Mouse (Mus musculus): ENCODE results near the gene Ppm1m. TPM values are rescaled to one million over a fixed set of nuclear protein-coding genes. Genes with fewer than 3 reads are reported as not detected.
A peak's percentile ranks its signal among the peaks of the same experiment; 100 is the strongest.

Gene Ppm1m
- total and polyA plus RNA-seq, 2 experiments from 2014 or later, result 16.2 to 18.5 TPM

GRCm38 (mm10) chr9:106215341-106216125 lies 16.0 kb upstream of the Ppm1m start:
- no peak overlapping the region for H3K4me2 ChIP-seq (ENCODE audit: low read depth, low read length, poor library complexity, severe bottlenecking)
- no peak overlapping the region for H3K9ac ChIP-seq (replicated peaks; ENCODE audit: low read length, poor library complexity, severe bottlenecking)
- no peak overlapping the region for H3K27ac ChIP-seq (ENCODE audit: low read depth, low read length)
- H3K4me1 ChIP-seq (ENCODE audit: insufficient read depth, low read length), result no peaks in the 10 kb centered on the region
- ATAC-seq (ENCODE audit: low FRiP score) (no peak), DNase-seq (ENCODE audit: low spot score) (no peak)
- peak; percentile 58 for TF ChIP-seq CTCF (IDR thresholded peaks at IDR 0.05)
- H3K27me3 ChIP-seq (ENCODE audit: insufficient read depth, low read length), result no peaks in the 10 kb centered on the region
- H3K4me3 ChIP-seq (ENCODE audit: low read depth, low read length), result no peak overlapping the region
- H3K36me3 ChIP-seq (ENCODE audit: insufficient read depth, low read length), result peaks cover 26% of the 10 kb centered on the region
- WGBS, result 89% methylated on average over 6 of the region's 6 CpGs
- no peaks in the 10 kb centered on the region for H3K9me3 ChIP-seq (ENCODE audit: low read length)

- peaks cover 31% of the 10 kb centered on the region for H3K36me3 ChIP-seq (ENCODE audit: insufficient read depth, low read length)
- H3K4me1 ChIP-seq (ENCODE audit: insufficient read depth, low read length), result no peaks in the 10 kb centered on the region
- 90% methylated on average over 12 of the region's 12 CpGs for WGBS
- H3K4me2 ChIP-seq (ENCODE audit: low read depth, low read length, poor library complexity, severe bottlenecking), result no peak overlapping the region
- H3K4me3 ChIP-seq (ENCODE audit: low read depth, low read length), result no peak overlapping the region
- ATAC-seq (ENCODE audit: low FRiP score) (no peak), DNase-seq (ENCODE audit: low spot score) (no peak)
- no peaks in the 10 kb centered on the region for H3K27me3 ChIP-seq (ENCODE audit: insufficient read depth, low read length)
- no peak overlapping the region for H3K9ac ChIP-seq (replicated peaks; ENCODE audit: low read length, poor library complexity, severe bottlenecking)
- no peaks in the 10 kb centered on the region for H3K9me3 ChIP-seq (ENCODE audit: low read length)
- no peak overlapping the region for H3K27ac ChIP-seq (ENCODE audit: low read depth, low read length)
- no peak for TF ChIP-seq CTCF (IDR thresholded peaks at IDR 0.05)
These were observed 13.0 kb upstream of the Ppm1m start for GRCm38 (mm10) chr9:106212594-106212981.

GRCm38 (mm10) chr9:106211680-106212593 lies 12.4 kb upstream of the Ppm1m start:
- Histone ChIP-seq H3K27ac (ENCODE audit: low read depth, low read length) (peak overlapping the region; percentile 65), H3K4me1 (ENCODE audit: insufficient read depth, low read length) (no peaks in the 10 kb centered on the region), H3K9ac (replicated peaks; ENCODE audit: low read length, poor library complexity, severe bottlenecking) (0 out of 2 replicates have a peak overlapping the region, but pooled peaks have one; percentile 3), H3K4me3 (ENCODE audit: low read depth, low read length) (peak overlapping the region; percentile 13; the same call in 1 of the 2 replicates), H3K9me3 (ENCODE audit: low read length) (no peaks in the 10 kb centered on the region), H3K4me2 (ENCODE audit: low read depth, low read length, poor library complexity, severe bottlenecking) (peak overlapping the region; percentile 48), H3K36me3 (ENCODE audit: insufficient read depth, low read length) (peaks cover 31% of the 10 kb centered on the region), H3K27me3 (ENCODE audit: insufficient read depth, low read length) (no peaks in the 10 kb centered on the region)
- 18% methylated on average over 37 of the region's 37 CpGs for WGBS
- peak; percentile 81 for ATAC-seq (ENCODE audit: low FRiP score)
- peak; percentile 100 for TF ChIP-seq CTCF (IDR thresholded peaks at IDR 0.05)
- DNase-seq (ENCODE audit: low spot score), result peak; percentile 95

GRCm38 (mm10) chr9:106210853-106211609 lies 11.5 kb upstream of the Ppm1m start:
- H3K4me1 ChIP-seq (ENCODE audit: insufficient read depth, low read length), result no peaks in the 10 kb centered on the region
- H3K36me3 ChIP-seq (ENCODE audit: insufficient read depth, low read length), result peaks cover 31% of the 10 kb centered on the region
- DNase-seq (ENCODE audit: low spot score) (no peak), ATAC-seq (ENCODE audit: low FRiP score) (no peak)
- H3K27ac ChIP-seq (ENCODE audit: low read depth, low read length), result peak overlapping the region; percentile 65; the same call in 1 of the 2 replicates
- 0 out of 2 replicates have a peak overlapping the region, but pooled peaks have one; percentile 3 for H3K9ac ChIP-seq (replicated peaks; ENCODE audit: low read length, poor library complexity, severe bottlenecking)
- H3K9me3 ChIP-seq (ENCODE audit: low read length), result no peaks in the 10 kb centered on the region
- 30% methylated on average over 9 of the region's 9 CpGs for WGBS
- no peaks in the 10 kb centered on the region for H3K27me3 ChIP-seq (ENCODE audit: insufficient read depth, low read length)
- TF ChIP-seq CTCF (IDR thresholded peaks at IDR 0.05), result no peak
- H3K4me3 ChIP-seq (ENCODE audit: low read depth, low read length), result no peak overlapping the region
- peak overlapping the region; percentile 48; the same call in 1 of the 2 replicates for H3K4me2 ChIP-seq (ENCODE audit: low read depth, low read length, poor library complexity, severe bottlenecking)

GRCm38 (mm10) chr9:106209954-106210353 lies 10.4 kb upstream of the Ppm1m start:
- ATAC-seq (ENCODE audit: low FRiP score), result no peak
- WGBS, result 88% methylated on average over 4 of the region's 4 CpGs
- Histone ChIP-seq H3K4me1 (ENCODE audit: insufficient read depth, low read length) (peaks cover 1% of the 10 kb centered on the region; the same call in 1 of the 2 replicates), H3K27me3 (ENCODE audit: insufficient read depth, low read length) (no peaks in the 10 kb centered on the region), H3K36me3 (ENCODE audit: insufficient read depth, low read length) (peaks cover 29% of the 10 kb centered on the region), H3K27ac (ENCODE audit: low read depth, low read length) (no peak overlapping the region), H3K9ac (replicated peaks; ENCODE audit: low read length, poor library complexity, severe bottlenecking) (no peak overlapping the region), H3K4me2 (ENCODE audit: low read depth, low read length, poor library complexity, severe bottlenecking) (no peak overlapping the region), H3K9me3 (ENCODE audit: low read length) (no peaks in the 10 kb centered on the region), H3K4me3 (ENCODE audit: low read depth, low read length) (no peak overlapping the region)
- DNase-seq (ENCODE audit: low spot score), result no peak
- TF ChIP-seq CTCF (IDR thresholded peaks at IDR 0.05), result no peak
